Mouse (Mus musculus) kidney, adult 2 months (tissue): Measurements from ENCODE around the gene Cish. TPM values are rescaled to one million over a fixed set of nuclear protein-coding genes. Genes with fewer than 3 reads are reported as not detected.

Experiments
- DNase-seq: peaks from one replicate; pipeline ENCODE4 v3.0.0; 2021
- H3K27ac ChIP-seq: fragments of 200-500 bp; 2 replicates; pipeline ENCODE4 v1.5.1; 2012; ENCODE audit warnings: low read depth, low read length, control low read depth, inconsistent platforms; ENCODE audit not compliant: insufficient read depth
- H3K27me3 ChIP-seq: fragments of 200-500 bp; replicated peaks from 2 replicates; pipeline ENCODE4 v1.6.1; 2012; ENCODE audit warnings: mild to moderate bottlenecking, moderate library complexity, low read length, inconsistent platforms; ENCODE audit not compliant: control insufficient read depth, insufficient read depth
- H3K36me3 ChIP-seq: fragments of 200-500 bp; 2 replicates; pipeline ENCODE4 v1.6.1; 2012; ENCODE audit warnings: mild to moderate bottlenecking, moderate library complexity, low read length, inconsistent platforms; ENCODE audit not compliant: control insufficient read depth, insufficient read depth
- H3K4me1 ChIP-seq: fragments of 200-500 bp; 2 replicates; pipeline ENCODE4 v1.6.1; 2011; ENCODE audit warnings: low read length; ENCODE audit not compliant: control insufficient read depth, insufficient read depth
- H3K4me3 ChIP-seq: fragments of 200-500 bp; 2 replicates; pipeline ENCODE4 v1.5.1; 2011; ENCODE audit warnings: mild to moderate bottlenecking, low read depth, low read length, control low read depth; ENCODE audit not compliant: insufficient read depth
- CTCF ChIP-seq: fragments of 200-500 bp; conservative IDR thresholded peaks from 2 replicates; pipeline ENCODE4 v1.5.1; 2011; ENCODE audit warnings: low read depth, mild to moderate bottlenecking, control low read depth, low read length, moderate library complexity, mixed read lengths; ENCODE audit not compliant: insufficient read depth, insufficient read length
- POLR2A ChIP-seq: fragments of 200-500 bp; IDR thresholded peaks from one replicate; pipeline ENCODE4 v1.6.1; 2011; ENCODE audit warnings: low read depth, low read length, control low read depth
- WGBS: fragments of 180-500 bp; shearing (Covaris S2); methylation state at CpG from one replicate; pipeline ENCODE4 v1.1.7; 2018; 5-methylcytosine and 5-hydroxymethylcytosine counted together
- polyA plus RNA-seq: library from polyadenylated mRNA; depleted of rRNA; stranded (reverse); fragments of >200 nt; gene quantifications from 2 replicates; pipeline ENCODE4 v1.2.3, GENCODE M21; 2012

Gene Cish
- polyA plus RNA-seq, 1 experiment, result 49.7 TPM

DNA sequence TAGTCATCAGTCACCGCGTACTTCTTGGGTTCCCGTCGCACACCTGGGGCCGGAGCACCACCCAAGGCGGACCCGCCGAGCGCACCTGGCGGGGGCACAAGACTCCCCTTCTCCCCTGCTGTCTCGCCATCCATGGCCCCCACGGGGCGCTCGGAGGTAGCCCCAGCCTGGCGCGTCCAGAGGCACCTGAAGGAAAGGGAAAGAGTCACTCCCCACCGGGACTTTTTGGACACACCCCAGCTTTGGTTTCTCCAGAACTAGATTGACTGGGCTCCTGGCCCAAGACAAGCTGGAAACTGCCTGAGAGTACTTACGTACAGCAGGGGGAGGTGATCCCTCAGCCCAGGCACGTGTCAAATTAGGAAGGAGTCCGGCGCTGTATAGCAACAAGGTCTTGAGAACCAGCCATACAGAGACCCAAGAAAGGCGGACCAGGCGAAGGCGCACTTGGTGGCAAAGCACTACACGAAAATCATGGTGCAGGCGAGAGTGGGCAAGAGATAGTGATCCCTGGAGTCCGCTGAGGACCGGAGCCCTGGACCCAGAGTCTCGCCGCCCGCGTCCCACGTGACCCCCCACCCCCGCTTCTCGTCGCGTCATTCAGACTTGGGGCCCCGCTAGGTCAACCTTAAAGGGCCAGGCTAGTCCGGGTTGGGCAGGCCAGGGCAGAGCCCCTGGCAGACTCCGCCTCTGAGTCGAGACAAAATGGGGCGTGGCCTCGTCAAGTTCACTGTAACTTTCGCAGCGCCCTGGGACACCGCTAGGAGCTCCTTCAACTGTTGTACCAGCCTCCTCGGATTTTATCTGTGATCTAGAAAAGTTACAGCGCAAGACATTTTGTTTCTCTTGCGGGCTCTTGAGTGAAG is 6.4 kb upstream of the Cish start, which contains the start of gene Mapkapk3:
TSS of gene Mapkapk3 (minus strand) at position 667 of the 866 bp plus-strand sequence.
- Histone ChIP-seq H3K27ac (peak within 1 kb of the TSS; percentile 93), H3K27me3 (no peaks in the 10 kb centered on the region), H3K4me1 (peaks cover 7% of the 10 kb centered on the region; the same call in 1 of the 2 replicates), H3K36me3 (no peaks in the 10 kb centered on the region), H3K4me3 (peak within 1 kb of the TSS; percentile 76)
- peak; percentile 2 for TF ChIP-seq POLR2A
- peak; percentile 42 for TF ChIP-seq CTCF
- DNase-seq, result peak; percentile 96
- 4% methylated on average over 49 of the region's 49 CpGs for WGBS

DNA sequence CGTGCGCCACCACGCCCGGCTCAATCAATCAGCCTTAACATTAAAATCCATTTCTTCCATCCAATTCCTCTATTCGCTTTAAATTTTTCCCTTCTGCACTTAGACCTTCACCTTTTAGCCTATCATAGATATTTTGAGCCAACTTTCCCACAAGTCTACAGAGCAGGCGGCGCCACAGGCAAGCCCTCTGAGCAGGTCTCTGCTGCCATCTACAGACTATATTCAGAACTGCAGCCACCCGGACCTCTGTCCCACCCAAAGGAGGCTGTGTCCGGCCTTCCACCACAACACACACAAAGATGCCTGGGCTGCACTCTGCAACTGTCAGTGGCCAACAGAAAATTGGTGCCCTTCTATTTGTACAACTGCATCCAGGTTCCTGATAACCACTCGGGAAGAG is 4.9 kb upstream of the Cish start:
- Histone ChIP-seq H3K36me3 (no peaks in the 10 kb centered on the region), H3K4me3 (no peak overlapping the region), H3K4me1 (peaks cover 13% of the 10 kb centered on the region; the same call in 1 of the 2 replicates), H3K27ac (no peak overlapping the region), H3K27me3 (no peaks in the 10 kb centered on the region)
- WGBS, result 29% methylated on average over 10 of the region's 10 CpGs
- no peak for TF ChIP-seq POLR2A
- TF ChIP-seq CTCF, result peak; percentile 99
- DNase-seq, result peak; percentile 85

DNA sequence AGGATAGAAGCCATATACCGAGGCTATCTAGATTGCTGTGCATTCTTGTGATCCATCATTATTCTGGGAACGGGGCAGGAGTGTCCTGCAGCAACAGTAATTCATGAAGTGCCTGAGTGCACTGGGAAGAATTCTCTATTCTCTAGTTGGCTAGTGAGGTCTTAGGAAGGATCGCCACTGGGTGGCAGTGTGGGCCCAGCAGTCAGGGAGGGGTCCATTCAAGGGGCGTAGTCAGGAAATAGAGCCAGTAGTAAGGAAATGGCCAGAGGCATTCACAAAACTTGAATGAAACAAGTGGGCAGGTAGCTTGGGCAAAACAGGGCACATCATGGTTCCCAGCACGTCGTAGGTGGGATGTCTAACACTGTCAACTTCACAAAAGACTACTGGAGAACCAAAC is 1.6 kb upstream of the Cish start:
- peak; percentile 91 for DNase-seq
- no peak overlapping the region for H3K4me3 ChIP-seq
- no peak overlapping the region for H3K27ac ChIP-seq
- H3K36me3 ChIP-seq, result no peaks in the 10 kb centered on the region
- H3K4me1 ChIP-seq, result peaks cover 16% of the 10 kb centered on the region; the same call in 1 of the 2 replicates
- no peaks in the 10 kb centered on the region for H3K27me3 ChIP-seq
- under 1% methylated on average over 6 of the region's 6 CpGs for WGBS
- peak; percentile 96 for TF ChIP-seq CTCF
- TF ChIP-seq POLR2A, result no peak

DNA sequence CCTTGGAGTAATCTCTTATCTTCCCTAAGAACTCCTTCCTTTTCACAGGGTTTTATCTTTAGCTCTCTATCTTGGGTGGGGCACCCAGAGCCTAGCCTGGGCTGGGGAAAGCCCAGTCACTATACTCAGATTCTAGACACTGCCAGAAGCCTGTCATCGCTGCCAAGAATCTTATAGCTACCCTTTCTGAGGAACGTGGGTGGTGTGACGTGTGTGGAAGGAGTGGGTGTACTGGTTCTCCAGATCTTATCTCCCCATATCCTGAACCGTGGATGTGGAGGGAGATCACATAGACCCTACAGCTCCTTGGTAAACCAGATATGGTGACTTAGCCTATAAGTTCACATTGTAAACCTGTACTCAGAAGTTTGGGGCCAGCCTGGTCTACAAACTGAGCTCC is 210 bp upstream of the Cish start:
- H3K4me1 ChIP-seq, result peaks cover 18% of the 10 kb centered on the region; the same call in 1 of the 2 replicates
- no peak overlapping the region for H3K27ac ChIP-seq
- WGBS, result 57% methylated on average over 4 of the region's 4 CpGs
- no peaks in the 10 kb centered on the region for H3K27me3 ChIP-seq
- no peak overlapping the region for H3K4me3 ChIP-seq
- H3K36me3 ChIP-seq, result peaks cover 4% of the 10 kb centered on the region
- no peak for TF ChIP-seq CTCF
- TF ChIP-seq POLR2A, result no peak
- DNase-seq, result no peak

DNA sequence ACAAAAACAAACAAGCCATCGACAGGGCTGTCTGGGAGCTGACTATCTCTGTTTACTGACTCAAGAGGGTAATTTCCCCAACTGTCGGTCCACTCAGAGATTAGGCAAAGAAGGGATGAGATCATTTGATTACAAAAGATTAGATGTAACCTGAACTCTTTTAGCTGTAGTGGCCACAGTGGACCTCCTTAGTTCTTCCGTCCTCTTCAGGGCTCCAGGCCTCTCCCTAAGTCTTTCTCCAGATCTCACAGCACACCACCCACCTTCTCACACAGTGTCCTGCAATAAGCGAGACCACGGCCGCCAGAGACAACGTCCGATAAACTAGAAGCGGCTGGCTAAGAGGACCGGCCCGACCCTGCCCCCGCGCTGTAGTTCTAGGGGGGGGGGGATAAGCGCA is 215 bp downstream of the Cish start:
- H3K27me3 ChIP-seq, result no peaks in the 10 kb centered on the region
- H3K4me3 ChIP-seq, result peak overlapping the region; percentile 57
- H3K4me1 ChIP-seq, result peaks cover 23% of the 10 kb centered on the region; the same call in 1 of the 2 replicates
- TF ChIP-seq CTCF, result no peak
- TF ChIP-seq POLR2A, result no peak
- WGBS, result 1% methylated on average over 14 of the region's 14 CpGs
- H3K27ac ChIP-seq, result peak overlapping the region; percentile 79
- no peak for DNase-seq
- peaks cover 7% of the 10 kb centered on the region for H3K36me3 ChIP-seq

DNA sequence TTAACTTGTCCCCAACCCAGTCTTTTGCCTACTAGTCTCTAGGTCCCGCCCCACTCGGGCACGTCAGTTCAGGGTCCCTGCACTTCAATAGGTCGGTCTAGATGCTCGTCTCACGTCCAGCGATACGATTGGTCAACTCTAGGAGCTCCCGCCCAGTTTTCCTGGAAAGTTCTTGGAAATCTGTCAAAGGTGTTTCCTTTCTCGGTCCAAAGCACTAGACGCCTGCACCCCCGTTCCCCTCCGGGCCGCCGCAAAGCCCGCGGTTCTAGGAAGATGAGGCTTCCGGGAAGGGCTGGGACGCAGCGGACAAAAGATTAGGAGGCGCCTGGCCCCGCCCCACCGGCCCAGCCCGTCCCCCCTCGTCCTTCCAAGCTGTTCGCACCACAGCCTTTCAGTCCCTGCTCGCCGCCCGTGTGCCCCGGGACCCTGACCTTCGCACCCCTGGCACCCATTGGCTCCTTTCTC is 707 bp downstream of the Cish start:
- Histone ChIP-seq H3K4me3 (peak overlapping the region; percentile 77), H3K36me3 (peaks cover 7% of the 10 kb centered on the region), H3K4me1 (peaks cover 24% of the 10 kb centered on the region; the same call in 1 of the 2 replicates), H3K27ac (peak overlapping the region; percentile 94), H3K27me3 (no peaks in the 10 kb centered on the region)
- DNase-seq, result peak; percentile 100
- peak; percentile 63 for TF ChIP-seq POLR2A
- TF ChIP-seq CTCF, result no peak
- WGBS, result under 1% methylated on average over 31 of the region's 31 CpGs

DNA sequence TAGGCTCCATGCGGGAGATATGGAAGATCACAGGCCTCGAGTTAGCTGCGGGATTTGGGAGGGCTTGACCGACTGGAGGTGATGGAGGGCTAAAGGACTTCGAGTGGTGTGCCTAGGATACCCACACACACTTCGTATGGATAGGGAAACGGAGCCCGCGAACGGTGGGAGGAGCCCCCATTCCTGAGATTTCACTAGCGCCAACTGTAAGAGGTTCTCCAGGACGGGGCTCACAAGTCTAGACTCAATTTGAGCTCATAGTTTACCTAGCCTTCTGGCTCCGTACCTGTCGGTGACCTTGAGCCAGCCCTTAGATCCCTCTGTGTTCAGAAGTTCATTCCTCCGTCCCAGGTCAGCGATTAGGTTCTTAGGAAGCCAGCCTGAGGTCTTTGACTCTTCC is 1.2 kb downstream of the Cish start:
- peak; percentile 60 for DNase-seq
- H3K27ac ChIP-seq, result peak overlapping the region; percentile 94

More for the DNA sequence above, 1.2 kb downstream of the Cish start:
- 1% methylated on average over 16 of the region's 16 CpGs for whole genome bisulfite sequencing
- Histone ChIP-seq H3K4me3 (peak overlapping the region; percentile 77), H3K4me1 (peaks cover 26% of the 10 kb centered on the region), H3K36me3 (peaks cover 7% of the 10 kb centered on the region), H3K27me3 (no peaks in the 10 kb centered on the region)
- TF ChIP-seq CTCF (no peak), POLR2A (no peak)
